Mouse (Mus musculus) cerebellum, postnatal 25 days (tissue): ENCODE measurements around the gene Eaf2.
A peak's percentile ranks its signal among the peaks of the same experiment; 100 is the strongest.

Source experiments
- DNase-seq, 2 experiments: peaks; one replicate each; pipeline ENCODE4 v3.0.0; 2021; ENCODE audit warnings: mixed read lengths in 2 of 2

Gene Eaf2

DNA sequence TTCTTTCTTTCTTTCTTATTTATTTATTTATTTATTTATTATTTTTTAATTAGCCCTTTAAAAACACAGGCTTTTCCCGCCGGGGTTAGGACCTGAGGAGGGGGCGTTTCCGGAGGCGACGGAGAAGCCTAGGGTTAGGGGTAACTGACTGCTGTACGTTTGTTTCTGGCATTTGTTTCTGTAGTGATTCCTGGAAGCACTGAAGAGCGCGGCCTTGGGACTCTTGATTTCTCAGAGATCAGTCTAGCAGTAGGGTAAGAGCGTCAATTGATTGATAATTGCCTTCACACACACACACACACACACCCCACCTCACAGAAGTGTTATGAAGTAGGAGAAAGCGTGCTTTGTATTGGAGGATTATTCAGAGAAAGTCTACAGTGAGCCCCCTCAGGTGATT is 46.0 kb downstream of the Eaf2 start:
- no peak for DNase-seq

DNA sequence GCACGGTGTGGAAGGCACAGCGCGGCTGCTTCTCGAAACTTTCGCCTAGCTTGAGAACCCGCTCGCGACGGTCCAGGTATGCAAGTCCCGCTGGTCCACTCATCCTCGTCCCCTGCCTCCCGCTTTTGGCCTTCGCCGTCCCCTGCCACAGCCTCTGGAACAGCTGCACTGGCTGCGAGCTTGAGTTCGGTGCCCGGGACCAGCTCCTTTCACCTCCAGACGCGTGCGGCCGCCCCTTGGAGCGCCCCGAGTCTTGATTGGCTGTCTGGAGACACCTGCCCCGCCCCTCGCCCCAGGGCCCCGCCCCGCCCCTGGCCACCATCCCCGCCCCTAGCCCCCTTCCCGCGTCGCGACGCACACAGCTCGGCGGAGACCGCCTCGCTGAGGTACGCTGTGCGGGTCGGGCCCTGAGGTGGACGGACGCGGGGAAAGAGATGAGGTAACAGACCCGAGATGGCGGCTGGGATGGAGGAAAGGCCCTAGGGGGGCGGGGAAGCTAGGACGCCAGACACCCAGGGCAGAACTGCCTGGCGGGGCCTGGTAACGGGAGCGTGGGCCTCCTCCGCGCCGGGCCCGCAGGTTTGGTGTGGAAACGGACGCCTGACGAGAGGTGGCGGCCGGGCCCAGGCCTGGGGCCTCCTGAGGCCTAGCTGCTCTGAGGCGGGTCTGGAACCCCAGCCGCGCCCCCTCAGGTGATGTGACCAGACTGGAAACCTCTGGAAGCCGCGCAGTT is 46.6 kb downstream of the Eaf2 start, which contains the start of gene Iqcb1:
Iqcb1 (plus strand) TSS at position 332 of the 733 bp plus-strand sequence.
- peak; percentile 85 to 93 for DNase-seq

DNA sequence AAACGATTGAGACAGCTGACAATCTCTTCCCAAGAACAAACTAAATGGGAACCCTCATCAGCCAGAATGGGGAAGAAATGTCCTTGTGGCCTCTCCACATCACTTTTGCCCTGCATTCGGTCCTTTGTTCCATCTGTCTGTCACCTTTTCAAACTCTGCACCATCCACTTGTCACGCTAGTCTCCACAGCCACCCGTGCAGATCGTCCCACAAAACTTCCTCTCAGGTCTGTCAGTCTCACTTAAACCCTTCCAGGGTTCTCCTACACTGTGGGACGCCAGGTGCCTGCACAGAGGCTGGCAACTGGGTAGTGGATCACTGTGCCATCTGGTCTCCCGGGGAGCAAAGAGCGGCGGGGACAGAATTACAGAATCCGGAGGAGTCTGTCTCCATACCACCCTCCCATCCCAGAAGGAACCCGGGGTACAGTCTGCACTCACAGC is 47.2 kb downstream of the Eaf2 start:
- no peak for DNase-seq

DNA sequence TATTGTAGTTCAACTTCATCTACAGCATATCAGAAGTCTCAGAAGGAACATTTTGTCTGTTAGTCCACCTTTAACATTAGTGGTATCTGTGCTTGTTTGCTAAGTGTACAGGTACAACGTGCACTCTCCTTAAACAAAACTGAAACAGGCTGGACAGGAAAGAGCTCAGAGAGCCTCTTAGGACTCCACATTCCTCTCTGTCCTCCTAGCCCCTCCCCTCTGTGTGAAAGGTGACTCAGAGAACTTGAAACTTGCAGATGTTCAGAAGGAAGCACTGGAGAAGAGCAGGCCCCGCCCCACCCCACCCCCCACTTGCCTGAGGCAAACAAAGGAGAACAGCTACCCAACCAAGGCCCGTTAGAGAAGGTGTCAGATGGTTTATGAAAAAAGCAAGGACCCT is 53.3 kb downstream of the Eaf2 start:
- no peak for DNase-seq

DNA sequence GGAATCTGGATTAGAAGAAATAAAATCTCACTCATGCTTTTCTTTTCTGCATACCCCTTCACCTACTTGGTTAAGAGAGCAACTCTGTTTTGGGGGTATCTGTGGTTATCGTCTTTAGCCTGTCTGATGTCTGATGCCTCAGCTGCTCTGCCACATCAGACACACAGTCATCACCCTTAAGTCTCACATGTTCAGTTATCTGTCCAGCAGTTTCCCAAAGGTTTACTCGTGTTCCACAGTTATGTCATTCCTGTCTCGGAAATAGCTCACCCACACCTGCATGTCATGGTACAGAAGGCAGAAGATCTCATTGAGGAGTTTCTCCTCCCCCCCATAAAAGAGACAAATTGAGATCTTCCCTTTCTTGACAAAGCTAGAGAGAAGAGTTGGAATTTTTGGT is 54.1 kb downstream of the Eaf2 start:
- no peak for DNase-seq

DNA sequence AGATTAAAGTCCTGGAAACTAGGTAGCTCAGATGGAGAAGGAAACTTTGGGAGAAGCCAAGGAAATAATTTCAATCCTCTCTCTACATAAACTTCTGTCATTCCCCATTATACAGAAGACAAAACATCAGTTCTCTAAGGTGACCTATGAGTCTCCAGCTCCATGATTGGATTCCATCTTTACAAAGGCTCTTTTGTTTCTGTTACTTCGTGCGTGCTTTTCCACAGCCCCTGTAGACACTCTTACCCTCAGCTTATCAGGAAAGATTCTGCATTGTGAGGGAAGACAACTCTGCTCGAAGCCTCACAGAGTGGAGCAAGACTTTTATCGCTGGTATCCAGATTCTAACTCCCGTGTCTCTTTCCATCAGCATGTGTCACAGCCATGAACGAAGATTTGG is 54.8 kb downstream of the Eaf2 start:
- DNase-seq: no peak

DNA sequence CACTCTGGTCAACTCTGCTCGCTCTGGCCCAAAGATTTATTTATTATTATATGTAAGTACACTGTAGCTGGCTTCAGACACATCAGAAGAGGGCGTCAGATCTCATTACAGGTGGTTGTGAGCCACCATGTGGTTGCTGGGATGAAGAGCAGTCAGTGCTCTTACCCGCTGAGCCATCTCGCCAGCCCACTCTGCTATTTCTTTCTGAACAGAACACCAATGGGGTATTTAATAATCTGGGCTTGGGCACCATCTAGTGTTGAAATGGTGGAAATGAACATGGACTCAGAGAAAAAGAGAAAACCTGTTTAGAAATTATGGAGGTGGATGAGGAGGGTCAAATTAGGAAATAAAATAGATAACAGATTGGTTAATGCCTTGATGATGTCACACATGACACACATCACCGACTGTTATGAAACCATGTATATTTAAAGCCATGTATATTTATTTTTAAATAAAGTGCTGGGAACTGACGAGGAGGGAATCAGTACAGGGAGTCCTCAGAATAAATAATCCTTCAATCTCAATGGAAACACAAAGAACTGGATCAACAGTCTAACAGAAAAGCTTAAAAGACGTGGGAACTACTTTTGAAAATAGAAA is 57.4 kb downstream of the Eaf2 start:
- peak; percentile 62 to 77 for DNase-seq

DNA sequence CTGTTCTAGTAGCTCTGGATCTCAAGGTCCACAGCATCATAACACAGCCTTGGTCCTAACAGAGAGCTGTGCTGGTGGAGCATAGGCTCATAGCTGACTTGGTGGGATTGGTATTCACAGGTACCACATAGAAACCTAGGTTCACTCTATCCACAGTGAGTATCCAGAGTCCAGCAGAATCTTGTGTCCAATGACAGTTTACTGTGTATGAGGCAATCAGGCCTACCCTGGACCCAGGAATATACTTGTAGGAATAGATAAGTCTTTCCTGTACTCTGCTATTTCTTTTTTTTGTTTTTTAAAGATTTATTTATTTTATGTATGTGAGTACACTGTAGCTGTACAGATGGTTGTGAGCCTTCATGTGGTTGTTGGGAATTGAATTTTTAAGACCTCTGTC is 57.9 kb downstream of the Eaf2 start:
- DNase-seq: no peak

DNA sequence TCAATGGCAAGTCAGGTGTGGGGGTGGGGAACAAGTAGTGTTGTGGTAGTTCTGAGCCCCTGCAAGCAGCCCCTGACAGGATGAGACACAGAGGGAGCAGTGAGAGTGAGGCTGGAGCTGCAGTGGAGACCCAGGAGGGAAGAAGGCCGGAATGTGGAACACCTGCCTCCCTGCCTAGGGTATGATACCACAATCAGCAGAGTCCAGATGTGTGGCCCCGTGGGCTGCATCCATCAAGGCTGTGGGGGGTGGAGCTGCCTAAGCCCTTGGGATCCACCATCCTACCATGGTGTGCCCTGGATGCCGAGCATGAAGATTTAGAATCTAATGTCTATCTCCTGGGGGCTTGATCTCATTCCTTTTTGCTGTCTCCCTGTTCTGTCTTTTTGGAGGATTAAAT is 61.1 kb downstream of the Eaf2 start:
- DNase-seq: no peak

DNA sequence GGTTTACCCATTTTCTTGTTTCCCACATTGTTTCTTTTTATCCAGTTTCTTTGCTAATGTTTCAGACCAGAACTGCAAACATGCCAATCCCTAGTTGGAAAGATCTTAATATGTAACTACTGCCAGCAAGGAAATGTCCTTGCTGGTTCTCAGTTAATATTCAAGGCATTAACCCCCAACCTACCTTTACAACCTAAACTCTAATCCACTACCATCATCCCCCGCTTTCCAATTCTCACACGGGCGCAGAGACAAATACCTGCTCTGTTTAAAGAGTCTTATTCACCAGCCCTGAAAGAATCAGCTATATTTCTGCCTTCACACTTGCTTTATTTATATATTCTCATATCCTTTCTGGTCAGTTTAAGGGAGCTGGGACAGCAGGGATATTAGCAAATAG is 66.2 kb downstream of the Eaf2 start:
- no peak for DNase-seq

DNA sequence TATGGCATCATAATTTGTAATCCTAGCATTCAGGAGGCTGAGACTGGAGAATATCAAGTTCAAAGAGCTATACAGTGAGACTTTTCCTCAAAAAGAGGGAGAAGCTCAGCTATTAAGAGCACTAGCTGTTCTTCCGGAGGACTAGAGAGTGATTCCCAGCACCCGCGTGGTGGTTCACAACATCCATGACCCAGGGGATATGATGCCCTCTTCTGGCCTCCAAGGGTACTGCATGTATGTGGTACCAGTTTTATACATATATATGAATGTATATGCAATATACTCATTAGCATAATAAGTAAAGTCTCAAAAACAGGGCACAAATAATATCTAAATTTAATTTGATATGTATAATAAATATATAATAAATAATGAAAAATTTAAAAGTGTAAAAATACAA is 72.4 kb downstream of the Eaf2 start:
- no peak for DNase-seq

DNA sequence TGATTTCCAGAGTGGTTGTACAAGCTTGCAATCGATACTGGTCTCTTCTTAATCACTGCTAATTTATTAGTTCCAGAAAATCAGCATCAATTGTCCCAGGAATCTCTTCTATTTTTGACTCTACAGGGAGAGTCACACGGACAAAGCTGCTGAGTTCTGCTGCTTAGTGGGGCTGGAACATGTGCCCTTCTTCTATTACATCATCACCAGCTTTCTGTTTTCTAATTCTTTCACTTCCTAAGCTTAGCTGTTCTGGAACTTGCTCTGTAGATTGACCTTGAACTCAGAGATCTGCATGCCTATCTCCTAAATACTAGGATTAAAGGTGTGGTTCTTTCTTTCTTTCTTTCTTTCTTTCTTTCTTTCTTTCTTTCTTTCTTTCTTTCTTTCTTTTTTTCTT is 76.5 kb downstream of the Eaf2 start:
- DNase-seq: no peak

DNA sequence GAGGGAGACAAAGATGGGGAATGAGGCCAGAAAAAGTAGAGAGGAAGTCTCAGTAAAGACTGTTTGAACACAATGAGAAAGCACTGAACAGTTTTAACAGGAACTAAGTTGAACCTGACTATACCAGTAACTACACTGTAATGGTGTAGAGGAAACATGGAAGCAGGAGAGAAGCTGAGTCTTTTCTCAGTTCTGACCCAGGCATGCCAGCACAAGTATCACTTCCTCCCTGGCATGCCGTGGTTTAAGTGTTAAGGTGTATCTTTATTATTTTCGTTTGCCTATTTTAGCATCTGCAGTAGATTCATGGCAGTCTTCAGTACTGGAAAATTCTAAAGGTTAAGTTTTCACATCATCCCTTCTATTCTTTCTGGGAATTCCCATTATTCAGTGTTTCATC is 79.8 kb downstream of the Eaf2 start:
- DNase-seq: no peak

DNA sequence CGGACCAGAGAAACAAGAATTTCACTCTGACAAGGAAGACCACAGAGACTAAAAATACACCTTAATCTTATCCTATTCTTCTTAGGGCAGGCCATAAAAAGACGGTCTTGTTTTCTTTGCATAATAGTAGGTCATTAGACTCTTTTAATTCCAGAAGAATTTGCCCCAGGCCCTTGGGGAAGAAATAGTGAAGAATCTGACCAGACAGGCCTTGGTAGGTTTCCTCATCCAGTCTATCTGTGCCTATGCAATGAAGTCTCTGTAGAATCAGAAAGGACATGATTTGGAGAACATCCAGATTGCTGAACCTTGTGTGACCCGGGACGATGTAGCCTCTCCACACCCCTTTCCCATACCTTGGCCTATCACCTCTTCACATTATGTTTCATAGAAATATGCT is 84.6 kb downstream of the Eaf2 start:
- no peak for DNase-seq

DNA sequence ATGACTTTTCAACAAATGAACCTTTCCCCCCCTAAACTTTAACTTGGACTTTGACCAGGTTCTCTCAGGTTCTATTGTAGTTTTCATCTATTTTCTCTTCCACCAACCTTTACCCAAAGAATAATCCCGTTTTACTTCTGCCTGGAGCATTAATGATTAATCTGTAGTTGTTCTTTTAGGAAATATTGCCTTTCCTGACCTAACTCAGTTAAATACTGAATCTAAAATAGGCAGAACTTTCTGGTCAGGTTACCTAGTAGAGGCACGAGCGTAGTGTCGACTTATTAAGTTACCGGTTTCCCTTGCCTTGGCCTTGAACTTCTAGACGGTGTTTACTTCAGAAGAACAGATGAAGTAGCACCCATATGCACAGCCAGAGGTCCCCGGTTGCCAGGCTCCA is 88.3 kb downstream of the Eaf2 start:
- no peak for DNase-seq

DNA sequence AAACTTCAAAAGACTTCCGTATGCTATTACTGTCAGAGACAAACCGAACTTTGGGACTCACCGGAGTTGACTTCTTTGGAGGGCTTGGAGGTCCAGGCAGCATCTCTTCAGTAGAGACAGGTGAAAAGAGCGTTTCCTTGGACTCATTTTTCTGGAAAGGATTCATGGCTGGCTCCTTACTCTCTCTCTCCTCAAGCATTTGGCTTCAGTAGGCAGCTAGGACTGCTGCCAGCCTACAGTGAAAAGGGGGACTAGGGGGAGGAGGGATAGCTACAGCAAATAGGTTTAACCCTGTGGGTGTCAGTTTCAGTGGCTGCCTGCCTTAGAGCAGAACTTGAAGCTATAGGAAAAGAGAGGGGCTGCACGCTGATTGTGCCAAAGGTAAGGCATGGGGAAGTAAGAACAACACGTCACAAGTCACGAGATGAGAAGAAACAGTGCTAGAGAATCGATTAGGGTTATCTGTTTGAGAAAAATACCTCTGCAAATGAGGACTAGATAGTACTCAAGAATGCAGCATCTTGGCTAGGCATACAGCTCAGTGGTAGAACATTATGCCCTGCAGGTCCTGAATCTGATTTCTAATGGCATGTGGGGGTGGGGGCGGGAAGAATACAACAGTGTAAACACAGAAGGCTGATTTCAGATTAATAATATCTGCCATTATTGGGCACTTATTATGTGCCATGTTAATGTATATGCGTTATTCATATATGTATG is 90.0 kb downstream of the Eaf2 start, which contains the start of gene Slc15a2:
Slc15a2 (minus strand) TSS at position 369 of the 720 bp plus-strand sequence.
- DNase-seq: peak; percentile 20 to 50

DNA sequence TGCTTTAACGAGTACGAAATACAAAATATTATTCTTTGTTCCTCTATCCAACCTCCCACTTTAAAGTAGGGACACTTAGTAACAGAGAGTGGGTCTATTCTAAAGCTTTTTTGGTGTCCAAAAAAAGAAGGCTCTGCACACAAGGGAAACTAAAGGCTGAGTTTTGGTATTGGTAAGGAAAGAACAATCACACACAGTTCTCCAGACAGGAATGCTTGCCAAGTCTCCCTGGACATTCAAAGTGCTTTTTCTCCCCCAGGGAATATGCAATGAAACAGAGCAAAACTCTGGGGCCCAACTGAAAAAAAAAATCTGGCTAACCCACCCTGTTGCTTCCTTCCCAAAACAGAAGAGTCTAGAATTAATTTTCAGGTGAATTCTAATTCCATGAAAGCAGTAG is 90.7 kb downstream of the Eaf2 start:
- no peak for DNase-seq

DNA sequence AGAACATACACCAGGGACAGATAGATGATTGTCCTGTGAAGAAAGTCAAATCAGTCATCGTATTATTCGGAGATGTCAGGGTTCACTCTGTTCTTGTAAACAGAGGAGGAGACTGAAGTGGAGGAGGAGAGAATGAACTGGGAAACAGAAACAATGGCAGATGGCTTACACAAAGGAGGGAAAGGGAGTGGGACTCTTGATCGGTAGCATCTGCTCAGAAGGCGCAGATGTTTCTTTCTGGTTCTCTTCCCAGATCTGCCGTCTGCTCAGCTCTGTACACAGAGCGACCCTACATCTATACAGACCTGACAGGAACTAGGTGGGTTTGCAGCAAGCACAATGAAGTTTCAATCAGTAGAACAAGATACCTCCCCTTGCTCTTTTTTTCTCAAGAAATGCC is 99.1 kb downstream of the Eaf2 start:
- DNase-seq: no peak

DNA sequence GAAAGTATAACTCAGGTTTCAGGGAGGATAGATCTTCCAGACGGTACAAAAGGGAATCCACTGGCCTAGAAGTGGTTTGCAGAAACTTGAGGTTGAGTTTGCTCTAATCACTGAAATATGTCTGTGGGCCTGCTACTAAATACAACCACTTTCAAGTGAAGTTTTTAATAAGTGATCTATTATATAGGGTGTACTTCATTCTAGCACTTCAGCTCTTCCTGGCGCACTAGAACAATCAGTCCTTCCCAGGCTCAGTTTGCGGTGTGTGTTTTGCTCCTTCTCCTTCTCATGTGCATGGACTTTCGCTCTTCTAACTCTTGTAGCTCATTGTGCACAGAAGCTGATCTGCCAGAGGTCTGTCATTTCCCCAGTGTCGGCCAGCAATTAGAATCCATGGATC is 101.8 kb downstream of the Eaf2 start:
- no peak for DNase-seq

DNA sequence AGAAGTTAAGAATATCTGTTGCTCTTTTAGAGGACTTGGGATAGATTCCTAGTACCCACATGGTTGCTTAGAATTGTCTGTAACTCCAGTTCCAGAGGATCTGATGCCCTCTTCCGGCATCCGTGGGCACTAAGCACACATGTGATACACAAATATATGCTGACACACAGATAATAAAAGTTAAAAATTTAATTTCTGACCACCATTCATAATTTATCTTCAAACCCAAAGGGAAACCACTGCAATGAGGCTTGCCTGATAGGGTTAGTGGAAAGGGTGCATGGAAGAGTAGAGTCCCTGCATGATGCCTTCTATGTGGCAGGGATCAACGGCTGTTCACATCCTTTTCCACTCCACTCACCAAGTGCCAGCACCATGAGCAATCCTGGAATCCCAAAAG is 103.1 kb downstream of the Eaf2 start:
- no peak for DNase-seq

DNA sequence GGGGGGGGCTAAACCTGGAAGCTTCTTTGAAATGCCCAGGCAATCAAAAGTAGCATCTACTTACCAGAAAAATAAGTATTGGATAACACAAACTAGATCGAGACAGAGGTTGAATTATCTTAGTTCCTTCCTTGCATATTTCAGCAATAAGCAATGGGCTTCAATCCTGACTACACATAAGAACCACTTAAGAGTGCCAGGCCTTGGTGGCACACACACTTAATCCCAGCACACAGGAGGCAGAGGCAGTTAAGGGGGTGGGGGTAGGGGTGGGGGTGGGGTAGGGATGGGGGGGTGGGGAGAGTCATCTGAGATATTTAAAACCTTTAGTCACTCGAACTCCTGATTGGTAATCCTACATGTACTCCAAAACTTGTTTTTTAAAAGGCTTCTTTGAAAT is 103.6 kb downstream of the Eaf2 start:
- DNase-seq: no peak

DNA sequence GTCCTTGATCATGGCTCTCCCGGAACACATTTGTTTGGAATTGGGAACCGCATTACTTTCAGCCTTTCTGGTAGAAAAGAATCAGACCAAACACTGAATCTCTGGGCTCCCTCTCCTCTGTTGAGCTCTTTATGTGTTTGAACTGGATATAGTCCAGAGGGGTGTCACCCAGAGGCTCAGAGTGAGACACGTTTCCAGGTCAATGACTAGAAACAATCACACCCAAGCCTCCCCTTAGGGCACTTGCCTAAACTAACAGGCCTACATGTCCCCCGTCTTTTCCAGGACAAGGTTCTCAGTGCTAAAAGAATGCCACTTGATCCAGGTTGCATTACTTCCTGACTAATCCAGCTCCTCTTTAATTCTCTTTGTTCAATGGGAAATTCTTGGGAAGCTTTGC is 104.0 kb downstream of the Eaf2 start:
- peak in 1 of 2 experiments; percentile 4 for DNase-seq

DNA sequence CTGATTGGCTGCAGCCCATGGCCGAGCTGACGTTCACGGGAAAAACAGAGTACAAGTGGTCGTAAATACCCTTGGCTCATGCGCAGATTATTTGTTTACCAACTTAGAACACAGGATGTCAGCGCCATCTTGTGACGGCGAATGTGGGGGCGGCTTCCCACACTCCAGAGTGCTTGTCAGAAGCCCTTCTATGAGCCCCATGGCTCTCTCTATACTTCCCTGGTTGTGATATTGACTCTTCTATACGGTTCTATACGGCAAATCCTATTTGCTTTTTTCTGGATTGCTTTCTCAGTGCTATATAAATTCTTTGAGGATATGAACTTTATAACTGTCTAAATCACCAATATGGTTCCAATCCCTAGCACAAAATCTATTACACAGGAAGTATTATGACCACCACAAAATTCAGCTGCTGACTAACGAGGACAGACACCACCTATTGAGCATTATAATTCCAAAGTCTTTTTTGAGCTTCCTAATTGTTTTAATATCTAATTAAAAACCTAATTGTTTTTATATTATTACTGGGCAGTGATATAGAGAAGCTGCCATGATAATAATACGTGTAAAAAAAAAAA is 104.5 kb downstream of the Eaf2 start:
- peak in 1 of 2 experiments; percentile 8 for DNase-seq

DNA sequence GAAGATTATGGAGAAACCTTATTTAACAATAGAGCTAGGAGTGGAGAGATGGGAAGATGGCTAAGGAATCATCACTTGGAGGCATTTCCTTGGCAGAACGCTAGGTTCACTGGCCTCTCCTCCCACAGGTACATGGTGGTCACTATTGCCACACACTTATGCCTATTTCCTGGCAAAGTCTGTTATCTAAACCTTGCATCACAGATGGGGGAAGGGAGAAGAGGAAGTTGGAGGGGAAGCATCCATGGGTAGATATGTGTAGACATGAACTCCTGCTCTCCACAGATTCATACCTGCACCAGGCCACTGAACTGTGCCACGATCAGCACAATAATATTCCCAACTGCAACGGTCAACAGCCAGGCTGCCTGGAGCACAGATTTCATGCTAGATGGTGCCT is 122.8 kb downstream of the Eaf2 start:
- DNase-seq: no peak
